In the genomic region with DNA sequence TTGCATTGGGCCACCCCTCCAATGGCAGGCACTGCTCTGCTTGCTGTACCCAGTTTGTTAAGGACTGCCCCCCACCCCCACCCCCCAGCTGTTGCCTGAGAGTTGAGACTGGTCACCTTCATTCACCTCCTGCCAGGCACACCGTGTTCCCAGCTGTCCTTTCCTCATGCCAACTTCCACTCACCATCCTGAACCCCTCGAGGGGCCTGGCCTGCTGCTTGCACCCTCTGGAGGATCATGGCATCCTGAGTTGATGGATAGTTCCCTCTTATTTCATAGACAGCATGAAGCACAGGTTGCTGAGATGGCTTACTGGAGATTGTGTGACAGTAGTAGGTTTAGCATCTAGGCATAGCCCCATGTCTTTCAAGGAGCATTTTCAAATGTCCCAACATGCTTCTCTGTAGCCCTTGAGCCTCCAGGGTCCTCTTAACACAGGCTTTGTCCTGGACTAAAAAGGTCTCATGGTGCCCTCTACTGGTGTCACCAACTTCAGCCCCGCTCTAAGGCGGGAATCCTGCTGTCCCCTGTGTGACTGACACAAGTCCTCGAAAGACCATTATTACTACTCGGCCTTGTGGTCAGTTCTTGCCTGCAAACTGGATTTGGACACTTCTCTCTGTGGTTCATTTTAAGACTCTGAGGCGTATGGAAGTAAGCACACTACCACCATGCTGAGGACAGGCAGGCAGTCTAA, we compare ENCODE assay signal across 9 mouse cellular contexts. TPM values are rescaled to one million over a fixed set of nuclear protein-coding genes. Genes with fewer than 3 reads are reported as not detected.
DNase-seq lines count a peak whose midpoint lies in the region; ATAC-seq and TF ChIP-seq lines count a peak whose summit lies in the region.
"Had no signal": no experiment of that assay in that cellular context is flagged by ENCODE, and none has a peak within 500 bp of the region (broad histone marks: within the 10 kb centered on the region; RNA-seq: fewer than 3 reads in every experiment).

No protein-coding gene starts in this region.

- peak; percentile 85 for TF ChIP-seq CTCF in stomach, postnatal 0 days (IDR thresholded peaks at IDR 0.05; ENCODE audit: low read depth)

- no peaks in the 10 kb centered on the region for H3K9me3 ChIP-seq in kidney, embryonic 16.5 days (ENCODE audit: low read length)
- H3K9me3 ChIP-seq in liver, embryonic 13.5 days (replicated peaks): no peaks in the 10 kb centered on the region
- no peaks in the 10 kb centered on the region for H3K9me3 ChIP-seq in stomach, postnatal 0 days (ENCODE audit: control insufficient read depth, low read length)

- peak; percentile 74 for ATAC-seq in kidney, embryonic 16.5 days (ENCODE audit: low FRiP score, low TSS enrichment)
- ATAC-seq in liver, embryonic 13.5 days (ENCODE audit: low read depth): peak; percentile 66; the same call in 1 of the 2 replicates
- ATAC-seq in stomach, postnatal 0 days (ENCODE audit: low FRiP score, low TSS enrichment): peak; percentile 62; the same call in 1 of the 2 replicates

- H3K4me2 ChIP-seq in kidney, embryonic 16.5 days (replicated peaks; ENCODE audit: low read depth, low read length): no peak overlapping the region
- H3K4me2 ChIP-seq in liver, embryonic 13.5 days: no peak overlapping the region
- no peak overlapping the region for H3K4me2 ChIP-seq in stomach, postnatal 0 days (replicated peaks; ENCODE audit: low read depth)

- TF ChIP-seq EP300 in stomach, postnatal 0 days (optimal IDR thresholded peaks at IDR 0.05): no peak

- no peak overlapping the region for H3K27ac ChIP-seq in kidney, embryonic 16.5 days (ENCODE audit: low read length)
- H3K27ac ChIP-seq in liver, embryonic 13.5 days: no peak overlapping the region
- no peak overlapping the region for H3K27ac ChIP-seq in stomach, postnatal 0 days (replicated peaks)

- H3K9ac ChIP-seq in kidney, embryonic 16.5 days (replicated peaks; ENCODE audit: low read length): no peak overlapping the region
- no peak overlapping the region for H3K9ac ChIP-seq in liver, embryonic 13.5 days
- no peak overlapping the region for H3K9ac ChIP-seq in stomach, postnatal 0 days (ENCODE audit: low read length)

- WGBS in kidney, embryonic 16.5 days: 43% methylated on average over 7 of the region's 7 CpGs
- 35% methylated on average over 7 of the region's 7 CpGs for WGBS in liver, embryonic 13.5 days (ENCODE audit: insufficient replicate concordance)
- 42% methylated on average over 7 of the region's 7 CpGs for WGBS in stomach, postnatal 0 days

- H3K27me3 ChIP-seq in kidney, embryonic 16.5 days (ENCODE audit: insufficient read depth, low read length): no peaks in the 10 kb centered on the region
- no peaks in the 10 kb centered on the region for H3K27me3 ChIP-seq in liver, embryonic 13.5 days
- H3K27me3 ChIP-seq in stomach, postnatal 0 days (ENCODE audit: control insufficient read depth, insufficient read depth, low read length): no peaks in the 10 kb centered on the region

- peak; percentile 40 for DNase-seq in urinary bladder, postnatal 25 days (ENCODE audit: low spot score)
- DNase-seq in urinary bladder, adult 2 months (ENCODE audit: low spot score): no peak
- peak; percentile 87 for DNase-seq in embryo, embryonic 10.5 days (ENCODE audit: low spot score)
- peak; percentile 80 for DNase-seq in heart, adult 8-10 months (ENCODE audit: low spot score)
- DNase-seq in liver, embryonic 13.5 days: peak; percentile 34
- DNase-seq in naive thymus-derived CD4-positive, alpha-beta T cell, adult 2 months (ENCODE audit: low read depth): peak; percentile 62
- DNase-seq in stomach, postnatal 0 days (ENCODE audit: low spot score): peak; percentile 62

- H3K4me1 ChIP-seq in kidney, embryonic 16.5 days (ENCODE audit: insufficient read depth, low read length): peaks cover 19% of the 10 kb centered on the region; the same call in 1 of the 2 replicates
- H3K4me1 ChIP-seq in liver, embryonic 13.5 days (replicated peaks): peaks cover 27% of the 10 kb centered on the region
- no peaks in the 10 kb centered on the region for H3K4me1 ChIP-seq in stomach, postnatal 0 days (replicated peaks; ENCODE audit: control insufficient read depth, insufficient read depth)

- no peak overlapping the region for H3K4me3 ChIP-seq in kidney, embryonic 16.5 days (ENCODE audit: low read length)
- no peak overlapping the region for H3K4me3 ChIP-seq in liver, embryonic 13.5 days (replicated peaks)
- no peak overlapping the region for H3K4me3 ChIP-seq in stomach, postnatal 0 days (ENCODE audit: low read depth, low read length)
- H3K4me3 ChIP-seq: myocyte had no signal

- H3K36me3 ChIP-seq in kidney, embryonic 16.5 days (ENCODE audit: insufficient read depth, low read length): peaks cover 14% of the 10 kb centered on the region; the same call in 1 of the 2 replicates
- peaks cover 17% of the 10 kb centered on the region for H3K36me3 ChIP-seq in liver, embryonic 13.5 days
- no peaks in the 10 kb centered on the region for H3K36me3 ChIP-seq in stomach, postnatal 0 days (ENCODE audit: control insufficient read depth, insufficient read depth, low read length)

RNA-seq across cellular contexts. Expression of gene Spata13, which starts 54.9 kb away (rescaled TPM):
- polyA plus RNA-seq in urinary bladder, adult 2 months (2012; rRNA removed): 26.6 and 39.2 TPM in 2 replicates
- total RNA-seq in heart, adult 8-10 months (2022): 10 to 100 TPM; 11.3 to 15.0 (median 13.6) TPM
- 67.5 and 68.1 TPM in 2 replicates for polyA plus RNA-seq in kidney, embryonic 16.5 days (2015; fragmentation: Nextera tagmentation; extraction: Ambion mirVana)
- 17.2 and 19.6 TPM in 2 replicates for polyA plus RNA-seq in liver, embryonic 13.5 days (2015; fragmentation: Nextera tagmentation; extraction: Ambion mirVana)
- polyA plus RNA-seq in stomach, postnatal 0 days (2015; fragmentation: Nextera tagmentation; extraction: Ambion mirVana): 11.2 and 12.2 TPM in 2 replicates
